Mouse (Mus musculus) liver, postnatal 0 days (tissue): ENCODE measurements around the gene Edc4.

ENCODE experiments used
- CTCF ChIP-seq: sonication (generic); IDR thresholded peaks from 2 replicates; pipeline ENCODE4 v1.5.1; 2016; ENCODE audit warnings: antibody characterized with exemption, low read depth
- EP300 ChIP-seq: IDR thresholded peaks from 2 replicates; pipeline ENCODE4 v1.6.1; 2016; ENCODE audit warnings: antibody characterized with exemption, low read depth, mild to moderate bottlenecking

GRCm38 (mm10) chr8:105933762-105934161 lies 53.1 kb downstream of the Edc4 start, which contains the start of gene Ctrl:
- TF ChIP-seq CTCF: no peak
- TF ChIP-seq EP300: no peak
